Mouse (Mus musculus): ENCODE measurements around the gene Tarbp1. TPM values are rescaled to one million over a fixed set of nuclear protein-coding genes. Genes with fewer than 3 reads are reported as not detected.

Tarbp1 gene
- total RNA-seq, 1 experiment, result 9.5 TPM

- Histone ChIP-seq H3K9me3 (ENCODE audit: control insufficient read depth, insufficient read depth, low read depth, low read length) (no peaks in the 10 kb centered on the region), H3K4me1 (ENCODE audit: control insufficient read depth in 2 of 2, insufficient read depth in 2 of 2, low read length in 2 of 2, poor library complexity in 1 of 2) (peaks cover 0 to 2% of the 10 kb centered on the region in 2 experiments; a peak in 1 of 4 replicates), H3K4me3 (ENCODE audit: insufficient read depth in 1 of 2, low read depth in 1 of 2, low read length in 2 of 2, poor library complexity in 1 of 2, severe bottlenecking in 1 of 2) (no peak overlapping the region), H3K36me3 (ENCODE audit: control insufficient read depth, insufficient read depth, low read length, poor library complexity, severe bottlenecking) (no peaks in the 10 kb centered on the region), H3K9ac (ENCODE audit: insufficient read depth, low read depth, low read length, poor library complexity, severe bottlenecking) (no peak overlapping the region), H3K27ac (ENCODE audit: insufficient read depth, low read depth, low read length, poor library complexity, severe bottlenecking) (no peak overlapping the region)
- no peak for DNase-seq (ENCODE audit: low read depth, low spot score)
- no peak for TF ChIP-seq ZC3H11A (IDR thresholded peaks at IDR 0.05; ENCODE audit: borderline replicate concordance, low read depth, low read length)
- TF ChIP-seq ZNF384 (IDR thresholded peaks at IDR 0.05; ENCODE audit: low read depth, low read length), result no peak
- no peak for TF ChIP-seq MAFK (IDR thresholded peaks at IDR 0.05; ENCODE audit: insufficient read depth, low read depth, low read length)
- no peak for TF ChIP-seq HCFC1 (IDR thresholded peaks at IDR 0.05; ENCODE audit: borderline replicate concordance, insufficient read depth, low read length)
- TF ChIP-seq CHD2 (IDR thresholded peaks at IDR 0.05; ENCODE audit: low read depth, low read length), result no peak
- in situ Hi-C loops (cut with MboI; ENCODE audit: low sequenced_read_pairs in 2 of 2, unreplicated experiment in 2 of 2), result no loop called here
These were observed 34.2 kb upstream of the Tarbp1 start for GRCm38 (mm10) chr8:126508871-126509586.

- TF ChIP-seq ZNF384 (IDR thresholded peaks at IDR 0.05; ENCODE audit: low read depth, low read length), result no peak
- TF ChIP-seq MAFK (IDR thresholded peaks at IDR 0.05; ENCODE audit: insufficient read depth, low read depth, low read length), result no peak
- no peak for TF ChIP-seq HCFC1 (IDR thresholded peaks at IDR 0.05; ENCODE audit: borderline replicate concordance, insufficient read depth, low read length)
- TF ChIP-seq ZC3H11A (IDR thresholded peaks at IDR 0.05; ENCODE audit: borderline replicate concordance, low read depth, low read length), result no peak
- TF ChIP-seq CHD2 (IDR thresholded peaks at IDR 0.05; ENCODE audit: low read depth, low read length), result no peak
- Histone ChIP-seq H3K9ac (ENCODE audit: insufficient read depth, low read depth, low read length, poor library complexity, severe bottlenecking) (no peak overlapping the region), H3K4me1 (ENCODE audit: control insufficient read depth in 2 of 2, insufficient read depth in 2 of 2, low read length in 2 of 2, poor library complexity in 1 of 2) (peaks cover 0 to 7% of the 10 kb centered on the region in 2 experiments; a peak in 1 of 4 replicates), H3K27ac (ENCODE audit: insufficient read depth, low read depth, low read length, poor library complexity, severe bottlenecking) (no peak overlapping the region), H3K9me3 (ENCODE audit: control insufficient read depth, insufficient read depth, low read depth, low read length) (no peaks in the 10 kb centered on the region), H3K36me3 (ENCODE audit: control insufficient read depth, insufficient read depth, low read length, poor library complexity, severe bottlenecking) (no peaks in the 10 kb centered on the region), H3K4me3 (ENCODE audit: insufficient read depth in 1 of 2, low read depth in 1 of 2, low read length in 2 of 2, poor library complexity in 1 of 2, severe bottlenecking in 1 of 2) (no peak overlapping the region)
- DNase-seq (ENCODE audit: low read depth, low spot score), result no peak
- in situ Hi-C loops (cut with MboI; ENCODE audit: low sequenced_read_pairs in 2 of 2, unreplicated experiment in 2 of 2), result no loop called here
These were observed 33.4 kb upstream of the Tarbp1 start for GRCm38 (mm10) chr8:126508221-126508620.

- Histone ChIP-seq H3K9me3 (ENCODE audit: control insufficient read depth, insufficient read depth, low read depth, low read length) (no peaks in the 10 kb centered on the region), H3K36me3 (ENCODE audit: control insufficient read depth, insufficient read depth, low read length, poor library complexity, severe bottlenecking) (no peaks in the 10 kb centered on the region), H3K4me3 (ENCODE audit: insufficient read depth in 1 of 2, low read depth in 1 of 2, low read length in 2 of 2, poor library complexity in 1 of 2, severe bottlenecking in 1 of 2) (no peak overlapping the region), H3K9ac (ENCODE audit: insufficient read depth, low read depth, low read length, poor library complexity, severe bottlenecking) (no peak overlapping the region), H3K4me1 (ENCODE audit: control insufficient read depth in 2 of 2, insufficient read depth in 2 of 2, low read length in 2 of 2, poor library complexity in 1 of 2) (peaks cover 0 to 7% of the 10 kb centered on the region in 2 experiments; a peak in 1 of 4 replicates), H3K27ac (ENCODE audit: insufficient read depth, low read depth, low read length, poor library complexity, severe bottlenecking) (no peak overlapping the region)
- no peak for DNase-seq (ENCODE audit: low read depth, low spot score)
- TF ChIP-seq ZNF384 (IDR thresholded peaks at IDR 0.05; ENCODE audit: low read depth, low read length) (no peak), ZC3H11A (IDR thresholded peaks at IDR 0.05; ENCODE audit: borderline replicate concordance, low read depth, low read length) (no peak), MAFK (IDR thresholded peaks at IDR 0.05; ENCODE audit: insufficient read depth, low read depth, low read length) (no peak), CHD2 (IDR thresholded peaks at IDR 0.05; ENCODE audit: low read depth, low read length) (no peak), HCFC1 (IDR thresholded peaks at IDR 0.05; ENCODE audit: borderline replicate concordance, insufficient read depth, low read length) (no peak)
- in situ Hi-C loops (cut with MboI; ENCODE audit: low sequenced_read_pairs in 2 of 2, unreplicated experiment in 2 of 2), result no loop called here
These were observed 29.8 kb upstream of the Tarbp1 start for GRCm38 (mm10) chr8:126504492-126505182.

- no peak for TF ChIP-seq MAFK (IDR thresholded peaks at IDR 0.05; ENCODE audit: insufficient read depth, low read depth, low read length)
- no peak for TF ChIP-seq ZC3H11A (IDR thresholded peaks at IDR 0.05; ENCODE audit: borderline replicate concordance, low read depth, low read length)
- TF ChIP-seq HCFC1 (IDR thresholded peaks at IDR 0.05; ENCODE audit: borderline replicate concordance, insufficient read depth, low read length), result no peak
- no peak for TF ChIP-seq CHD2 (IDR thresholded peaks at IDR 0.05; ENCODE audit: low read depth, low read length)
- no peak for TF ChIP-seq ZNF384 (IDR thresholded peaks at IDR 0.05; ENCODE audit: low read depth, low read length)
- Histone ChIP-seq H3K9ac (ENCODE audit: insufficient read depth, low read depth, low read length, poor library complexity, severe bottlenecking) (no peak overlapping the region), H3K9me3 (ENCODE audit: control insufficient read depth, insufficient read depth, low read depth, low read length) (no peaks in the 10 kb centered on the region), H3K27ac (ENCODE audit: insufficient read depth, low read depth, low read length, poor library complexity, severe bottlenecking) (no peak overlapping the region), H3K4me3 (ENCODE audit: insufficient read depth in 1 of 2, low read depth in 1 of 2, low read length in 2 of 2, poor library complexity in 1 of 2, severe bottlenecking in 1 of 2) (no peak overlapping the region), H3K4me1 (ENCODE audit: control insufficient read depth in 2 of 2, insufficient read depth in 2 of 2, low read length in 2 of 2, poor library complexity in 1 of 2) (peaks cover 0 to 10% of the 10 kb centered on the region in 2 experiments; a peak in 2 of 4 replicates), H3K36me3 (ENCODE audit: control insufficient read depth, insufficient read depth, low read length, poor library complexity, severe bottlenecking) (no peaks in the 10 kb centered on the region)
- no peak for DNase-seq (ENCODE audit: low read depth, low spot score)
- in situ Hi-C loops (cut with MboI; ENCODE audit: low sequenced_read_pairs in 2 of 2, unreplicated experiment in 2 of 2), result no loop called here
These were observed 27.9 kb upstream of the Tarbp1 start for GRCm38 (mm10) chr8:126502722-126503121.
